Mouse (Mus musculus): ENCODE results near the gene Fbp2. TPM values are rescaled to one million over a fixed set of nuclear protein-coding genes. Genes with fewer than 3 reads are reported as not detected.

Fbp2 gene
- polyA plus RNA-seq (2012; ENCODE audit: insufficient read depth, insufficient read length, low replicate concordance, missing spikeins), result not detected in 2 replicates

DNA sequence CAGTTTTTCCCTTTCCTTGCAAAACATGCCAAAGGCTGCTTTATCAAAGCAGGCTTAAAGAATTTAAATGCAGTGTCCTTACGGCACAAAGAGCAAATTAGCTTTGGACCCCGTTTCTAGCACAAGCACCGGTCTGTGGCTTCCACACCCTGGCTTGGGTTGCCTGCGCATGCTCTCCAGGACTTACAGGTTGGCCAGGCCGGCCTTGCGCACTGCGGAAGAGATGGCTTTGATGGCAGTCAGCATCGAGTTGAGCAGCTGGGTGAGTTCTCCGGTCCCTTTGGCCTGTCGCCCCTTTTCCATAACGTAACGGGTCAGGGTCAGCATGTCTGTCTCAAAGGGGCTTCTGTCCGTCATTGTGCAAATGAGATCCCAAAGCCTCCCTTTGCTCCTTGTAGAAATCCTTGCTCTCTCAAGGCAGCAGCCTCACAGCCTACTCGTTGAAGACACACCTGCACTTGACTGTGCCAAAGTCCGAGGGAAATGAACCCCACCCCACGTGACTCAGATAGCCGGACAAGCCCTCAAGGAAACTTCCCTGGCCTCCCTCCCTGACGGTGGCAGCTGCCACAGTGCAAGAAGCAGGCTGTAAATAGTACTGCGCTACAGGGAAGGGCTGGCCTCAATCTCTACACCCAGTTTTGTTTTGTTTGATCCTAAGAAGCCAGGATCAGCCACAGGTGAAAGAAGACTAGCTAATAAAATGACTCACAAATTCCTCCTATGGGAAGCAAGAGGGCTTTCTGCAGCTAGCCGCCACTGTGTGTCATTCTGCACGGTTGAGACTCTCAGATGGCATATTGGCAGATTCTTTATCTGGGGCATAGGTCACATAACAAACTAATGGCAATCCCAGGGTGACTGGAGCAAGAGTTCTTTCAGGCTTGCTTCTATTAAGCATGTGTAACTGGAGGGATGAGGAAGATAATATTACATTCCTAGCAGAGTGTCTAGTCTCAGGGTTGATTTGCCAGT is at the start of gene Fbp2:
TSS of gene Fbp2 (minus strand) at position 482 of the 975 bp plus-strand sequence.
- Histone ChIP-seq H3K4me1 (ENCODE audit: control insufficient read depth, insufficient read depth, low read length) (peaks cover 2% of the 10 kb centered on the region; the same call in 1 of the 2 replicates), H3K27ac (ENCODE audit: insufficient read depth, low read depth, low read length) (no peak within 1 kb of the TSS), H3K4me3 (ENCODE audit: insufficient read depth, low read depth, low read length) (no peak within 1 kb of the TSS)
- 67% methylated on average over 21 of the region's 21 CpGs for WGBS
- no peak for TF ChIP-seq CTCF (IDR thresholded peaks at IDR 0.05; ENCODE audit: insufficient read depth, low read depth, low read length)
- TF ChIP-seq POLR2A (IDR thresholded peaks at IDR 0.05; ENCODE audit: insufficient read depth, low read depth, low read length), result no peak

DNA sequence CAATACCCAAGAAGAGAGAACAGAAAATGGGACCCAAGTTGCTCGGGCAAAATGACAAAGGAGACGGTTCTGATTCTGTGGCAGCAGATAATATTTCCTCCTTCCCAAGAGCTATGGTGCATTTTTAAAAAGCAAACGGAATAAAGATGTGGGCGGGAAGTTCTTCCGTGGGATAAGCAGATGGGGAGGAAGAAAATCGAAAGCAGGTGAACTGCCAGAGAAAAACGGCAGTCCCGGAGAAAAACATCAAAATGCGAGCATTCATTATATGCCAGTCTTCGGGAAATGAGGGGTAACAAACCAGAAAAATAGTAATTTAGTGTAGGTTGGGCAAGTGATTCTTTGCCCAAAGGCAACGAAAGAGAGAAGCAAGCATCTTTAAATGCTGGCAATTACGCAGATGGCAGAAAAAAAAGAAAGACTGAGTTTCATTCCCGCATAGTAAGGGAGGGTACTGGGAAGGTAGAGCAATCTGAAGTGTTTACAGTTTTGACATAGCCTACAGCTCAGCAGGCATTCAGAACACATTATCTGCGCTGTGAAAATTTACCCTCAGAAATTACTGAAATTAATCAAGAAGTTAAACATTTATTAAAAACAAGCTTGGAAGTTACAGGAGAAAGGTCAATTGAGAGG is 49.4 kb upstream of the Fbp2 start:
- TF ChIP-seq POLR2A (IDR thresholded peaks at IDR 0.05; ENCODE audit: insufficient read depth, low read depth, low read length), result no peak
- TF ChIP-seq CTCF (IDR thresholded peaks at IDR 0.05; ENCODE audit: insufficient read depth, low read depth, low read length), result no peak

DNA sequence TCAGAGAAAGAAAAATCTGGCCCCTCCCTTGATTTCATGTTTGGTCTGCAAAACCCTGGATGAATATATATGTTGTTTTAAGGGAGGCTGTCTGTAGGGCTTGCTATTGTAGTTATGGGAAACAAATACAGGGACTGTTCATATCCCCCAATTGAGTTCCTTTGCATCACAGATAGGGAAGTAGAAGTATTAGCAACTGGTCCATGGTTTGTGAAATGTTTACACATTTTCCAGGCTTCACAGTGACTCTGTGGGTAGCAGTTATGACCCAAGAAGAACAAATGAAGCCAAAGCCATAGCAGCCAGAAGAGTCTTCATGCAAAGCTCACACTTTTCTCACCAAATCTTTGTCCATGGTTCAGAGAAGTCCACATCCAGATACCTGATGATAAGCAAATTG is 42.9 kb upstream of the Fbp2 start:
- H3K27ac ChIP-seq (ENCODE audit: insufficient read depth, low read depth, low read length), result no peak overlapping the region
- H3K4me1 ChIP-seq (ENCODE audit: control insufficient read depth, insufficient read depth, low read length), result no peaks in the 10 kb centered on the region
- TF ChIP-seq POLR2A (IDR thresholded peaks at IDR 0.05; ENCODE audit: insufficient read depth, low read depth, low read length) (no peak), CTCF (IDR thresholded peaks at IDR 0.05; ENCODE audit: insufficient read depth, low read depth, low read length) (no peak)
- no peak overlapping the region for H3K4me3 ChIP-seq (ENCODE audit: insufficient read depth, low read depth, low read length)

More for the DNA sequence above, 49.4 kb upstream of the Fbp2 start:
- Histone ChIP-seq H3K4me1 (ENCODE audit: control insufficient read depth, insufficient read depth, low read length) (peaks cover 4% of the 10 kb centered on the region), H3K4me3 (ENCODE audit: insufficient read depth, low read depth, low read length) (no peak overlapping the region), H3K27ac (ENCODE audit: insufficient read depth, low read depth, low read length) (no peak overlapping the region)
- 18% methylated on average over 14 of the region's 14 CpGs for WGBS

DNA sequence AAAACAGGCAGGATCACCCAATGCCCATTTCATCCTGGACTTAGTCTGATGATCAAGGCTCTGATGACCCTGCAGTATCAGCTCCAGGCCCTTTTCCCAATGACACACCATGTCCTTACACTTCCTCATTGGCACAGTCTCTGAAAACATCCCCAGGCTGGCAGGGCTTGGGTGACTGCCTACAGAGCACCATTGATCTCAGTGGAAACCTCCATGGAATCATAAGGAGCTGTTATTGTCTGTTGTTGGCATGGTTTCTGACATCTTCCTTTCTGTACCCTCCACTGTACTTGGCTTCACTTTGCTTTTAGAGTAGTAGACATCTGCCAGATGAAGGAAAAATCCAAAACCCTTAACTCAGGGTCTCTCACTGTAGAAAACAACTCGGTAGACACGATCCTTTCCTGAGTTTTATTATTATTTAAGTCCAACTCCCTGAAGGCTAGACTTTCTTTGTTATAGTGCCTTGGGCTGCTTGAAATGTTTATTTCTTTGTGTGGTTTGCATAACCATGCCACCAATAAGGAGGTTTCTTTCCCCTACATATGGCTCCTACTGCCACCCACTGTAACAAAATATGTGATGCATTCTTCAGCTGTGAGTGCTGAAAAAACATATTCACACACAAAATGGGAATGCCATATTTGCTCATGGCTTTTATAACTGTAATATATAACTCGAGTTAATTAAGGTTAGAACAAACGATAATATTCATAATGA is 39.9 kb upstream of the Fbp2 start:
- TF ChIP-seq CTCF (IDR thresholded peaks at IDR 0.05; ENCODE audit: insufficient read depth, low read depth, low read length) (no peak), POLR2A (IDR thresholded peaks at IDR 0.05; ENCODE audit: insufficient read depth, low read depth, low read length) (no peak)
- H3K4me3 ChIP-seq (ENCODE audit: insufficient read depth, low read depth, low read length), result no peak overlapping the region
- 56% methylated on average over 4 of the region's 4 CpGs for WGBS
- no peaks in the 10 kb centered on the region for H3K4me1 ChIP-seq (ENCODE audit: control insufficient read depth, insufficient read depth, low read length)
- H3K27ac ChIP-seq (ENCODE audit: insufficient read depth, low read depth, low read length), result no peak overlapping the region

DNA sequence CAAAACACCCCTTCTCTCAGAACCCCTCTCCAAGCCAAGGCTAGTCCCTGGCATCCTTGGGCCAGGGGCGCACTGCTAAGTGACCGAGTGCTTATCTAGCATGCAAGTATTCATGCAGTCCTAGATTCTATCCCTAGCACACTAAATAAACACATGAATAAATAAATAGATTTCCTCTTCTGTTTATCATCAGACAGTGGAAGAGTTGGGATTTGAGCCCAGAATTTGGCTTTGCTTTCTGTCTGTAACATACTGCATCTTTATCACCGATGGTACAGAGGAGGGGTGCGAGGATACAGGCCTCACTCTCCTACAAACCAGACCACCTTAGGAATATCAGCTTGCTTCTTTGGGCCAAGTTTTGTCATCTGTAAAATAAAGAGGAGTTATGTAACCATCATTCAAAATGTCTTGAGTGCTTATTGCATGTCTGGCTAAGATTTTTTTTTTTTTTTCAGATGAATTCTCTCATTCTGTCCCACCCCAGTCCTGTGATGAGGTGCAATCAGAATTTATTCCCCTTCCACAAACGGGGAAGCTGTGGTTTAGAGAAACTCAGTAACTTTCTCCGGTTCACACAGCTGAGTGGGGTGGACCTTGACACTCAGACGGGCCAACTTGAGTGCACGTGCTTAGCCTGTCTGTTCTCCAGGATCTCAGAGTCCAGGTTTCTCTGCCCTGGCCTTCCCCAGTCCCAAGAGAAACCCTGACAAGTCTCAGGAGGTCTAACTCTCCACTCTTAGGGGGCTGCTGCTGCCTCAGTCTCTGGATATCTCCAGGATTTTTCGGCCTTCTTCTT is 35.0 kb upstream of the Fbp2 start:
- H3K4me1 ChIP-seq (ENCODE audit: control insufficient read depth, insufficient read depth, low read length), result no peaks in the 10 kb centered on the region
- H3K27ac ChIP-seq (ENCODE audit: insufficient read depth, low read depth, low read length), result no peak overlapping the region
- no peak for TF ChIP-seq POLR2A (IDR thresholded peaks at IDR 0.05; ENCODE audit: insufficient read depth, low read depth, low read length)
- TF ChIP-seq CTCF (IDR thresholded peaks at IDR 0.05; ENCODE audit: insufficient read depth, low read depth, low read length), result no peak
- H3K4me3 ChIP-seq (ENCODE audit: insufficient read depth, low read depth, low read length), result no peak overlapping the region
- WGBS, result 74% methylated on average over 9 of the region's 9 CpGs

DNA sequence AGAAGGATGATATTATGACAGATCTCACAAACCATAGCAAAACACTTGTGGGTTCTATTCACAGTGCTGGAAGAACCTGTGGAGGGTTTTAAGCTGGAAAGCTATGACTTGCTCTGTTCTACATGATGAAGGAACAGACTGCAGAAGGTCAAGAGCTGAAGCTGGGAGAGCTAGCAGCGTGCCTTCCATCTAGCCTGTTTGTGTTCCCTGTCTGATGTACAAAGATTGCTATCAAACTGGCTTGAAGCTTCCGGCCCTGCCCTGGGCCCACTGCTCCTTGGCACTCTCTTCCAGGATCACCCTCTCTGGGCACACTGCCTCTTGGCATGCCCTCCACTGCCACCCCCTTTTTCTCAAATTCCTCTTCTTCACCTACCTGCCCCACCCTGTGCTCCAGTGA is 31.1 kb upstream of the Fbp2 start:
- no peak overlapping the region for H3K27ac ChIP-seq (ENCODE audit: insufficient read depth, low read depth, low read length)
- no peak for TF ChIP-seq CTCF (IDR thresholded peaks at IDR 0.05; ENCODE audit: insufficient read depth, low read depth, low read length)
- no peak for TF ChIP-seq POLR2A (IDR thresholded peaks at IDR 0.05; ENCODE audit: insufficient read depth, low read depth, low read length)
- H3K4me1 ChIP-seq (ENCODE audit: control insufficient read depth, insufficient read depth, low read length), result peaks cover 5% of the 10 kb centered on the region
- H3K4me3 ChIP-seq (ENCODE audit: insufficient read depth, low read depth, low read length), result no peak overlapping the region
- 81% methylated on average over 2 of the region's 2 CpGs for WGBS

DNA sequence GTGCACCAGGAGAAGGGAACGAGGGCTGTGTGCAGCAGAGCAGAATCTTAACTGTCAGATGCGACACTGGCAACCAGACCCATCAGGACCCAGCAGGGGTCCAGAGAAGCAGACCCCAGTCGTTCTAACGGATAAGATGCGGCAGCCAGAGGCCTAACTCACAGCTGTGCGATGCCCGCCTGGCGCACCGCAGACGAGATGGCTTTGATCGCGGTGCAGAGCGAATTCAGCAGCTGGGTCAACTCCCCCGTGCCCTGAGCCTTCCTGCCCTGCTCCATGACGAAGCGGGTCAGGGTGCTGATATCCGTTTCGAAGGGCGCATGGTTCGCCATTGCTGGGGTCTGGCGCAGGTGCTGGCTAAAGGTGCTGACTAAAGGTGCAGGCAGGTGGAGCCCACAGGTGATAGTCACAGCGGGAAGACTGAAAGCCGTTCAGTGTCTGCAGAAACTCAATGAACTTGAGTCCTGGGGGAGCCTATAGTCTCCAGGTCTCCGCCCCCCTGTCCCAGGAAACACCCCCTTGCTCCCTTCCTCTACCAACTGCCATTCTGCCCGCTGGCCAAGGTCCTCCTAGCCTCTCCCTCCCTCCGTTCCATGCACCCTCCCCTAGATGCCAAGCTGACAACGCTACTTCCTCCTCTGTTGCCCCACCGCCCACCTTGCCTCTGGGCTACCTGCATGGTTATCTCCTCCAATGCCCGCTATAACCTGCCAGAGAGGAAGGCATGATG is 29.7 kb upstream of the Fbp2 start, which contains the start of gene Fbp1:
TSS of gene Fbp1 (minus strand) at position 571 of the 730 bp plus-strand sequence.
- H3K4me3 ChIP-seq (ENCODE audit: insufficient read depth, low read depth, low read length), result no peak within 1 kb of the TSS
- TF ChIP-seq POLR2A (IDR thresholded peaks at IDR 0.05; ENCODE audit: insufficient read depth, low read depth, low read length) (no peak), CTCF (IDR thresholded peaks at IDR 0.05; ENCODE audit: insufficient read depth, low read depth, low read length) (no peak)
- H3K4me1 ChIP-seq (ENCODE audit: control insufficient read depth, insufficient read depth, low read length), result peaks cover 5% of the 10 kb centered on the region
- no peak within 1 kb of the TSS for H3K27ac ChIP-seq (ENCODE audit: insufficient read depth, low read depth, low read length)
- WGBS, result 15% methylated on average over 29 of the region's 29 CpGs
